8 mouse cellular contexts compared by ENCODE assay signal in the genomic region with DNA sequence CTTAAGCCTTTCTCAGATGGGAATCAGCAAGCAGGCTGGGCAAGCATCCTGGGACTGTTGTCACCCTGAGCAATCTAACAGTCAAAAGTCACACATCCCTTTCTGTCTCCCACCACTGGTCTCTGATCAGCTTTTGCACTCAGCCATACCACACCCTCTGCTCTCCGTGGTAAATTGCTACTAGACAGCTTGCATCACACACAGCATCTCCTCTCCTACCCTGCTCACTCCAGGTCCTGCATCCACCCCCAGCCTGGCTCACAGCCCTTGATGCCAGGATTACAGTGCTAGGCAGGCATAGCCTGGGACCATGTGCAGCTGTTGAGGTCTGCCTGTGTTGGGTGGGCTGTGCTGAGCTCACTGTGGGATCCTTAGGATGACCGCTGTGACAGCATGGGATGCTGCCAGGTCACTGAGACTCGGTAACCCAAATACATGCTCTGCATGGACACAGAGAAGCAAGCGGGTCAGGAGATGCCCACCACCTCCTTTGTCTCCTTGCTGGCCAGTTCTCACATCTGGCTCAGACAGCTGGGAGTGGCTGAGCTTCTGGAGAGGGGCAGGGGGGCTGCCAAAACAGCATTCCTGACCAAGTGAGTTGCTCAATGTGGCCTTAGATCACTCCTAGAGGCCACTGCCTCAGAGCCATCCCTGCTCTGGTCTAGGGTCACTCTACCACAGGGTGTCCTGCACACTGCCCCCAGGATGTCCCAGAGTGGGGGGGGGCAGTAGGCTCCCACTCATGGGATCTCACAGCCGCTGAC. TPM values are rescaled to one million over a fixed set of nuclear protein-coding genes. Genes with fewer than 3 reads are reported as not detected.
DNase-seq lines count a peak whose midpoint lies in the region; ATAC-seq and TF ChIP-seq lines count a peak whose summit lies in the region.

No protein-coding gene starts in this region.

- no peak for ATAC-seq in midbrain, postnatal 0 days (ENCODE audit: low FRiP score)

- H3K36me3 ChIP-seq in thymus, adult 2 months (ENCODE audit: control insufficient read depth, insufficient read depth, low read length) = no peaks in the 10 kb centered on the region
- no peaks in the 10 kb centered on the region for H3K36me3 ChIP-seq in limb, embryonic 10.5 days
- no peaks in the 10 kb centered on the region for H3K36me3 ChIP-seq in midbrain, postnatal 0 days (ENCODE audit: insufficient read depth, low read length)

- 75% methylated on average over 5 of the region's 5 CpGs for WGBS in thymus, adult 2 months
- 68% methylated on average over 5 of the region's 5 CpGs for WGBS in limb, embryonic 10.5 days
- 64% methylated on average over 5 of the region's 5 CpGs for WGBS in midbrain, postnatal 0 days

- peak; percentile 42 for DNase-seq in cerebellum, adult 11-12 months
- DNase-seq in cerebellum, postnatal 36 days = no peak
- no peak for DNase-seq in thymus, adult 2 months
- DNase-seq in thymus, postnatal 0 days (ENCODE audit: low spot score) = no peak
- DNase-seq in limb, embryonic 10.5 days (ENCODE audit: low spot score) = no peak
- DNase-seq in midbrain, postnatal 0 days (ENCODE audit: low spot score) = no peak
- DNase-seq in adrenal gland, postnatal 25 days = no peak
- no peak for DNase-seq in kidney, postnatal 36 days

- no peak for TF ChIP-seq CTCF in thymus, adult 2 months (IDR thresholded peaks at IDR 0.05; ENCODE audit: borderline replicate concordance, control insufficient read depth, extremely low read depth, insufficient read depth, low read length, poor library complexity)
- no peak for TF ChIP-seq CTCF in midbrain, postnatal 0 days (IDR thresholded peaks at IDR 0.05)

- no peaks in the 10 kb centered on the region for H3K9me3 ChIP-seq in limb, embryonic 10.5 days (replicated peaks)
- H3K9me3 ChIP-seq in midbrain, postnatal 0 days (ENCODE audit: low read length) = no peaks in the 10 kb centered on the region

- no peak overlapping the region for H3K4me2 ChIP-seq in midbrain, postnatal 0 days (ENCODE audit: low read depth, low read length, poor library complexity, severe bottlenecking)

- peak overlapping the region; percentile 10; the same call in 1 of the 2 replicates for H3K27ac ChIP-seq in thymus, adult 2 months (ENCODE audit: control insufficient read depth, insufficient read depth, low read length)
- H3K27ac ChIP-seq in limb, embryonic 10.5 days = peak overlapping the region; percentile 56
- H3K27ac ChIP-seq in midbrain, postnatal 0 days (ENCODE audit: low read depth, low read length) = peak overlapping the region; percentile 51

- H3K9ac ChIP-seq in midbrain, postnatal 0 days (replicated peaks; ENCODE audit: low read length, poor library complexity, severe bottlenecking) = 0 out of 2 replicates have a peak overlapping the region, but pooled peaks have one; percentile 2

- no peak overlapping the region for H3K4me3 ChIP-seq in thymus, adult 2 months (ENCODE audit: control insufficient read depth, insufficient read depth, low read length)
- H3K4me3 ChIP-seq in limb, embryonic 10.5 days = no peak overlapping the region
- no peak overlapping the region for H3K4me3 ChIP-seq in midbrain, postnatal 0 days (ENCODE audit: low read depth, low read length)

- H3K4me1 ChIP-seq in thymus, adult 2 months (replicated peaks; ENCODE audit: control insufficient read depth, insufficient read depth, low read length) = peaks cover 33% of the 10 kb centered on the region
- H3K4me1 ChIP-seq in limb, embryonic 10.5 days = peaks cover 40% of the 10 kb centered on the region
- H3K4me1 ChIP-seq in midbrain, postnatal 0 days (ENCODE audit: insufficient read depth, low read length) = peaks cover 8% of the 10 kb centered on the region

- H3K27me3 ChIP-seq in thymus, adult 2 months (ENCODE audit: control insufficient read depth, insufficient read depth, low read length) = no peaks in the 10 kb centered on the region
- peaks cover under 1% of the 10 kb centered on the region; the same call in 1 of the 2 replicates for H3K27me3 ChIP-seq in limb, embryonic 10.5 days (ENCODE audit: low read depth, poor library complexity, severe bottlenecking)
- H3K27me3 ChIP-seq in midbrain, postnatal 0 days (ENCODE audit: insufficient read depth, low read length) = no peaks in the 10 kb centered on the region

- no peak for TF ChIP-seq POLR2A in thymus, adult 2 months (IDR thresholded peaks at IDR 0.05; ENCODE audit: control insufficient read depth, extremely low read depth, insufficient read depth, low read length, poor library complexity)

RNA-seq across cellular contexts. Expression of gene Pdxk, which starts 6.2 kb away (rescaled TPM):
- polyA plus RNA-seq in thymus, adult 2 months (2012; rRNA removed) = 26.1 and 28.8 TPM in 2 replicates
- polyA plus RNA-seq in thymus, postnatal 0 days (2015; fragmentation: Nextera tagmentation; extraction: Ambion mirVana) = 16.4 and 17.9 TPM in 2 replicates
- 11.7 and 11.8 TPM in 2 replicates for polyA plus RNA-seq in limb, embryonic 10.5 days (2016; fragmentation: Nextera tagmentation; extraction: Ambion mirVana)
- 73.9 and 74.7 TPM in 2 replicates for total RNA-seq in midbrain, postnatal 0 days (2014; rRNA removed)
- polyA plus RNA-seq in midbrain, postnatal 0 days (2015; fragmentation: Nextera tagmentation; extraction: Ambion mirVana) = 52.6 and 59.3 TPM in 2 replicates
- 23.2 and 24.1 TPM in 2 replicates for total RNA-seq in adrenal gland, postnatal 25 days (2021)

RNA-seq across cellular contexts. Expression of gene Cstb, which starts 33.1 kb away (rescaled TPM):
- polyA plus RNA-seq in thymus, adult 2 months (2012; rRNA removed) = 212 and 247 TPM in 2 replicates
- 1,727 and 1,921 TPM in 2 replicates for polyA plus RNA-seq in thymus, postnatal 0 days (2015; fragmentation: Nextera tagmentation; extraction: Ambion mirVana)
- 148 and 152 TPM in 2 replicates for polyA plus RNA-seq in limb, embryonic 10.5 days (2016; fragmentation: Nextera tagmentation; extraction: Ambion mirVana)
- total RNA-seq in midbrain, postnatal 0 days (2014; rRNA removed) = 89.2 and 104 TPM in 2 replicates
- polyA plus RNA-seq in midbrain, postnatal 0 days (2015; fragmentation: Nextera tagmentation; extraction: Ambion mirVana) = 126 and 131 TPM in 2 replicates
- total RNA-seq in adrenal gland, postnatal 25 days (2021) = 257 and 265 TPM in 2 replicates

RNA-seq across cellular contexts. Expression of gene Rrp1, which starts 45.7 kb away (rescaled TPM):
- 133 and 164 TPM in 2 replicates for polyA plus RNA-seq in thymus, adult 2 months (2012; rRNA removed)
- 373 and 391 TPM in 2 replicates for polyA plus RNA-seq in thymus, postnatal 0 days (2015; fragmentation: Nextera tagmentation; extraction: Ambion mirVana)
- 355 and 359 TPM in 2 replicates for polyA plus RNA-seq in limb, embryonic 10.5 days (2016; fragmentation: Nextera tagmentation; extraction: Ambion mirVana)
- 219 and 237 TPM in 2 replicates for total RNA-seq in midbrain, postnatal 0 days (2014; rRNA removed)
- polyA plus RNA-seq in midbrain, postnatal 0 days (2015; fragmentation: Nextera tagmentation; extraction: Ambion mirVana) = 439 and 462 TPM in 2 replicates
- total RNA-seq in adrenal gland, postnatal 25 days (2021) = 228 and 255 TPM in 2 replicates

RNA-seq across cellular contexts. Expression of gene Olfr1358, which starts 58.7 kb away (rescaled TPM):
- 0.09 TPM in 1 of 2 replicates, not detected in the other for polyA plus RNA-seq in thymus, adult 2 months (2012; rRNA removed)
- polyA plus RNA-seq in thymus, postnatal 0 days (2015; fragmentation: Nextera tagmentation; extraction: Ambion mirVana) = not detected in 2 replicates
- not detected in 2 replicates for polyA plus RNA-seq in limb, embryonic 10.5 days (2016; fragmentation: Nextera tagmentation; extraction: Ambion mirVana)
- total RNA-seq in midbrain, postnatal 0 days (2014; rRNA removed) = not detected in 2 replicates
- not detected in 2 replicates for polyA plus RNA-seq in midbrain, postnatal 0 days (2015; fragmentation: Nextera tagmentation; extraction: Ambion mirVana)
- total RNA-seq in adrenal gland, postnatal 25 days (2021) = not detected in 2 replicates
